Mouse (Mus musculus) cerebellum, adult 2 months (tissue): Measurements from ENCODE around the gene Cela3b.

Source experiments
- CTCF ChIP-seq: fragments of 200-500 bp; IDR thresholded peaks from 2 replicates; pipeline ENCODE4 v1.5.1; 2011; ENCODE audit warnings: low read depth, mild to moderate bottlenecking, control low read depth, low read length, moderate library complexity, borderline replicate concordance; ENCODE audit not compliant: insufficient read depth
- POLR2A ChIP-seq: fragments of 200-500 bp; IDR thresholded peaks from 2 replicates; pipeline ENCODE4 v1.6.1; 2011; ENCODE audit warnings: low read length, control low read depth, borderline replicate concordance; ENCODE audit not compliant: insufficient read depth

GRCm38 (mm10) chr4:137461217-137461616 lies 30.9 kb upstream of the Cela3b start:
- TF ChIP-seq CTCF (no peak), POLR2A (no peak)
